Mouse (Mus musculus): ENCODE measurements around the gene Tmem54. TPM values are rescaled to one million over a fixed set of nuclear protein-coding genes. Genes with fewer than 3 reads are reported as not detected.

Gene Tmem54
- not detected for total RNA-seq (2023)

GRCm38 (mm10) chr4:129105356-129105755, at the start of gene Tmem54:
TSS of gene Tmem54 (plus strand) at chr4:129105548.

DNA sequence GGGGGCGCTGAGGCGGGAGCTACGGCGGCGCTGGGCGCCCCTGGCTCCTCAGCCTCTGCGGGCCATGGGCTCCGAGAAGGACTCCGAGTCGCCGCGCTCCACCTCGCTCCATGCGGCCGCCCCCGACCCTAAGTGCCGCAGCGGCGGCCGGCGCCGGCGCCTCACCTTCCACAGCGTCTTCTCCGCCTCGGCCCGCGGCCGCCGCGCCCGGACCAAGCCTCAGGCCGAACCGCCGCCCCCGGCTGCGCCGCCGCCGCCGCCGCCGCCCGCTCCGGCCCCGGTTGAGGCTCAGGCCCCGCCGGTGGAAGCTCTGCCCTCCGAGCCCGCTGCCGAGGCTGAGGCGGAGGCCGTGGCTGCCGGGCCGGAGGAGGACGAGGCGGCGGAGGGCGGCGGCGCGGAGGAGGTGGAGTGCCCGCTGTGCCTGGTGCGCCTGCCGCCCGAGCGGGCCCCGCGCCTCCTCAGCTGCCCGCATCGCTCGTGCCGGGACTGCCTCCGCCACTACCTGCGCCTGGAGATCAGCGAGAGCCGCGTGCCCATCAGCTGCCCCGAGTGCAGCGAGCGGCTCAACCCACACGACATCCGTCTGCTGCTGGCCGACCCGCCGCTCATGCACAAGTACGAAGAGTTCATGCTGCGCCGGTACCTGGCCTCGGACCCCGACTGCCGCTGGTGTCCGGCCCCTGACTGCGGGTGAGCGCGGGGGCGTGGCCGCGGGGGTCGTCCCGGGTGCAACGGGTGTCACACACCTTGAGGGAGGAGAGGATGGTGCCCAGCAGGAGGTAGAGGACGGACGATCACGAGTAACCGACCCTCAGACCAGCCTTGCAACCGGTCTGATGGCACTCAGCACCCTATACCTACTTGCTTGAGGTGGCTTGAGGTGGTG, 46.9 kb upstream of the Tmem54 start, which contains the start of gene Rnf19b:
Gene Rnf19b, plus strand, starts transcription at position 65 of the 886 bp plus-strand sequence.

DNA sequence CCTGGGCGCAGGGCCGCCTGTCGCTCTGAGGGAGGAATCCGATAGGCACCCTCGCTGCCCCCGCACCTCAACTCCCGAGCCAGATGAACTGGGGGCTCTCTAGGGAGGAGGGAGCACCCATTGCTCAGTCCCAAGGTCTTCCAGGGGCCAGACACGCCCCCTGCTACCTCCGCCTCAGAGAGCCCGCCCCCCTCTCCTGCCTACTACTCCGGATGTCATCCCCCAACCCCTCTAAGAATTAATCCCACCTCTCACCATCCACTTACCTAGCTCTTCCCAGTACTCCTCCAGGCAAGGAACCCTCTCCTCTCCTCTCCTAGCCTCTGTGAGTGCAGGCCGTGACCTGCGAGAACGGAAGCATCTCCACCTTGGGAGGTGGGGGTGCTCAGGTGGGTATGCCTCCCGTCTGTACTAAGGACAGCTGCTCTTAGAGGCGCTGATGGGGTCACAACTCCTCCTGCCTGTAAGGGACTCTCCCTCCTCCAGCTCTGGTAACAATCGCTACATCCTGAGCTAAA, 16.3 kb downstream of the Tmem54 start, which contains the start of gene Hpca:
Gene Hpca, minus strand, starts transcription at position 468 of the 518 bp plus-strand sequence.

GRCm38 (mm10) chr4:129136579-129137391, 31.4 kb downstream of the Tmem54 start, which contains the start of gene Fndc5:
TSS of gene Fndc5 (plus strand) at chr4:129136999.

Other genes with a start within 250 kb of the Tmem54 start
- 4.4 TPM for gene Trim62, start 222.0 kb upstream of the Tmem54 start, total RNA-seq (2023)
- not detected for gene Azin2, start 143.1 kb upstream of the Tmem54 start, total RNA-seq (2023)
- 54.9 TPM for gene Ak2, start 113.6 kb upstream of the Tmem54 start, total RNA-seq (2023)
- gene Rnf19b, start 47.3 kb upstream of the Tmem54 start, total RNA-seq (2023), result 57.0 TPM
- 0.46 TPM for gene Hpca, start 16.5 kb downstream of the Tmem54 start, total RNA-seq (2023)
- 0.18 TPM for gene Fndc5, start 31.5 kb downstream of the Tmem54 start, total RNA-seq (2023)
- 38.5 TPM for gene S100pbp, start 84.2 kb downstream of the Tmem54 start, total RNA-seq (2023)
- gene Yars, start 84.2 kb downstream of the Tmem54 start, total RNA-seq (2023), result 60.3 TPM
- gene C77080, start 155.9 kb downstream of the Tmem54 start, total RNA-seq (2023), result 0.18 TPM
- not detected for gene Sync, start 182.1 kb downstream of the Tmem54 start, total RNA-seq (2023)
- 144 TPM for gene Rbbp4, start 229.8 kb downstream of the Tmem54 start, total RNA-seq (2023)
- 37.8 TPM for gene Zbtb8os, start 230.1 kb downstream of the Tmem54 start, total RNA-seq (2023)